Mouse (Mus musculus): Measurements from ENCODE around the gene Nfib.

DNA sequence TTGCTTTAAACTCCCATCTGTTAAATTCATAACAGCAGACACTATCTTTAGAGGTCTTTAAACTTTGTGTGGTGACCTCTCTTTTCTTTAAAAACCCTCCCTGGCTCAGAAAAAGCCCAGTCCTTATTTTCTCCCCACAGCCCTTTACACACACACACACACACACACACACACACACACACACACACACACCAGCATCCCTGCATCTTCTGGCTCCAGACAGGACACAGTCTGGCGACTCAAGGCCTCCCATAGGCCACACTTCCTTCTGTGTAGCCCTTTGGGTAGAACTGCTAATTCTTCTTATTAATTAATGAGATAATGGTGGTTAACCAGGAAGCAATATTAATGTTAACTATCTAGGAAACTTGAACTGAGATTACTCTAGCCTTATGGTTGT, 211.7 kb downstream of the Nfib start:
- TF ChIP-seq POLR2A (IDR thresholded peaks at IDR 0.05; ENCODE audit: borderline replicate concordance, insufficient read depth, low read length): no peak
- no peak for TF ChIP-seq CTCF (IDR thresholded peaks at IDR 0.05; ENCODE audit: borderline replicate concordance, insufficient read depth, low read depth, low read length)
